Mouse (Mus musculus) heart, adult 2 months (tissue): Measurements from ENCODE around the gene Vamp1. TPM values are rescaled to one million over a fixed set of nuclear protein-coding genes. Genes with fewer than 3 reads are reported as not detected.

Source experiments
- DNase-seq, 2 experiments: peaks; one replicate each; pipeline ENCODE4 v3.0.0; 2021
- H3K27ac ChIP-seq: fragments of 200-600 bp; 2 replicates; pipeline ENCODE4 v1.8.1; 2022
- H3K27me3 ChIP-seq: fragments of 200-500 bp; 2 replicates; pipeline ENCODE4 v1.6.1; 2012; ENCODE audit warnings: mild to moderate bottlenecking, low read length, inconsistent platforms, mixed read lengths; ENCODE audit not compliant: control insufficient read depth, insufficient read depth
- H3K36me3 ChIP-seq: fragments of 200-500 bp; 2 replicates; pipeline ENCODE4 v1.6.1; 2012; ENCODE audit warnings: low read length, inconsistent platforms; ENCODE audit not compliant: control insufficient read depth, insufficient read depth
- H3K4me1 ChIP-seq: fragments of 200-500 bp; 2 replicates; pipeline ENCODE4 v1.6.1; 2011; ENCODE audit warnings: low read length; ENCODE audit not compliant: control insufficient read depth, insufficient read depth
- H3K4me3 ChIP-seq: fragments of 200-600 bp; 2 replicates; pipeline ENCODE4 v1.8.1; 2022
- H3K79me2 ChIP-seq: fragments of 200-500 bp; replicated peaks from 2 replicates; pipeline ENCODE4 v1.6.1; 2012; ENCODE audit warnings: mild to moderate bottlenecking, inconsistent platforms, low read length, moderate library complexity, mixed read lengths; ENCODE audit not compliant: control insufficient read depth, insufficient read depth
- H3K9ac ChIP-seq: fragments of 200-500 bp; 2 replicates; pipeline ENCODE4 v1.6.1; 2012; ENCODE audit warnings: low read depth, mild to moderate bottlenecking, control low read depth, inconsistent platforms, low read length, mixed read lengths
- CTCF ChIP-seq: fragments of 200-600 bp; IDR thresholded peaks from 2 replicates; pipeline ENCODE4 v1.8.1; 2022; ENCODE audit warnings: antibody characterized with exemption, mild to moderate bottlenecking, moderate library complexity
- EP300 ChIP-seq: fragments of 200-500 bp; IDR thresholded peaks from 2 replicates; pipeline ENCODE4 v1.6.1; 2011; ENCODE audit warnings: low read depth, low read length, control low read depth; ENCODE audit not compliant: insufficient read depth
- POLR2A ChIP-seq: fragments of 200-500 bp; IDR thresholded peaks from 2 replicates; pipeline ENCODE4 v1.6.1; 2011; ENCODE audit warnings: mild to moderate bottlenecking, low read depth, low read length, control low read depth; ENCODE audit not compliant: insufficient read depth
- WGBS: fragments of 180-500 bp; shearing (Covaris S2); methylation state at CpG from one replicate; pipeline ENCODE4 v1.1.7; 2018; 5-methylcytosine and 5-hydroxymethylcytosine counted together
- intact Hi-C: fragments of 180-260 bp; cut with DNase I; formaldehyde crosslinking; loops from one replicate; pipeline ENCODE4 v1.15.1; 2025
- polyA plus RNA-seq: library from polyadenylated mRNA; depleted of rRNA; stranded (reverse); fragments of >200 nt; gene quantifications from 2 replicates; pipeline ENCODE4 v1.2.3, GENCODE M21; 2012
- total RNA-seq, 2 experiments: library from RNA; stranded (reverse); gene quantifications; 2 replicates each; pipeline ENCODE4 v1.2.3; 2021

Vamp1 gene
- total and polyA plus RNA-seq, 3 experiments = 4.9 to 14.1 (median 5.3) TPM

DNA sequence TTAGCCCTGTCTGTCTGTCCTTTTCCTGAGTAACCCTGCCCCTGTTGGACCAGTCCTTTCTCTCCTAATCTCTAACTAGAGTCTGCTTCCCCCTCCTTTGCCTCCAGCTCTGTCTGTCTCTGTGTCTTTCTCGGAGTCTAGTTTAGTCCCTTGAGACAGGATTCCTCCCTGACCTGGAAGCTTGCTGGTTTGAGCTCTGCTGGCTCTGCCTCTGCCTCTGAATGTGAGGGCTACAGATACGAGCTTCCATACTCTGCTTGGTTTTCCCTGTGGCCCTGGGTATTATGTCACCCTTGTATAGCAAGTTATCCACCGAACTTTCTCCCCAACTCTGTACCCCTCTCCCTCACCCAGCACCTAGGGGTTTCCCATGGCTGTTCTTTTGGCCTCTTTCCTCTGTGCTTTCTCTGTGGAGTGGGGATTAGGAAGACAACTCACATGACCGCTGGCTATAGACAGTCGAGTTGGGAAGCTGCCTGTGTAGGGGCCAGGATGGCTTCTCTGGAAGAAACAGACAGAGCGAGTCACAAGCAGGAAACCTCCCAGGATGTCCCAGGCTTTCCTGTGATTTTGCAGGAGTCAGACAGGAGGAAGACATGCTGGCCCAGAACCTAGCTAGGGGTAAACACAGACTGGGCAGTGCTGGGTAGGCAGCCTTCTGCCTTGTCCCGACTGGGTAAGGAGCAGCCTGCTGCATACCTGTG lies 18.6 kb downstream of the Vamp1 start:
- Histone ChIP-seq H3K27ac (peak overlapping the region; percentile 62), H3K36me3 (no peaks in the 10 kb centered on the region; the same call in 1 of the 2 replicates), H3K79me2 (no peaks in the 10 kb centered on the region), H3K27me3 (no peaks in the 10 kb centered on the region), H3K4me1 (peaks cover 11% of the 10 kb centered on the region), H3K4me3 (no peak overlapping the region), H3K9ac (no peak overlapping the region)
- 23% methylated on average over 7 of the region's 7 CpGs for WGBS
- TF ChIP-seq POLR2A (0 out of 2 replicates have a peak, but pooled peaks have one; percentile 17), CTCF (no peak), EP300 (no peak)
- intact Hi-C loops = no loop called here
- DNase-seq = peak in 1 of 2 experiments; percentile 30

DNA sequence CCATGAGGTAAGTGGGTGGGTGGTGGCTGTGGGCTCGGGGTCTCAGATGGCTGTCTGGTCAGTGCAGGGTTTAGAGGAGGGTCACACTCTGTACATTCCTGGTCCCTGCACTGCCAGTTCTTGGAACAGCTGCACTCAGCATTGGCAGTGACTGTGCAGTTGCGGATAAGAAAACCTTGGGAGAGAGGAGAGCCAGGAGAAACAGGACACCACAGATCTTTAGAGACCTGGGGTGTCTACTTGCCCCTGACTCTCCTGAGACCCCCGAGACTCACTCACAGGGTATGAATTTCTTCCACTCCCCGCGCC lies 19.1 kb downstream of the Vamp1 start:
- 46% methylated on average over 5 of the region's 5 CpGs for WGBS
- intact Hi-C loops = no loop called here
- Histone ChIP-seq H3K4me1 (peaks cover 11% of the 10 kb centered on the region), H3K9ac (no peak overlapping the region), H3K27me3 (no peaks in the 10 kb centered on the region), H3K4me3 (no peak overlapping the region), H3K36me3 (no peaks in the 10 kb centered on the region; the same call in 1 of the 2 replicates), H3K79me2 (no peaks in the 10 kb centered on the region), H3K27ac (peak overlapping the region; percentile 62)
- TF ChIP-seq EP300 = no peak
- TF ChIP-seq CTCF = no peak
- no peak for TF ChIP-seq POLR2A
- DNase-seq = no peak

DNA sequence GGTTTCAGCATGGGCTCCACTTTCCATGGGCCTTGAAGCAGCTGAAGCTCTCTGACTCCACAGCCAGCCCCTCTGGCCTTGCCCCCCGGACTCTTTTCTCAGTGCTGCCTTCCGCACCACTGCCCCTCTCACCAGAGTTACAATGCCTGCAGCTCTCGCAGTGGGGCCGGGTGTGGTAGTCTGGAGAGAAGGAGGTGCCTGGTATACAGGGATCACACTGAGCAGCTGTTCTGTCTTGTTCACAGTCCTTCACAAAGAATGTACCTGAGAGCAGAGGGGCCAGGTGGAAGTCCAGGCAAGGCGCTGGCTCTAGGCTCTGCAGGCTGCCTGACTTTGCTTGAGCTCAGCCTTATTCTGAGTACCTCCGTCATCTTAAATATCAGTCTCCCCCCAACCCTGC lies 21.0 kb downstream of the Vamp1 start:
- H3K27ac ChIP-seq = no peak overlapping the region
- H3K4me1 ChIP-seq = peaks cover 11% of the 10 kb centered on the region
- 93% methylated on average over 6 of the region's 6 CpGs for WGBS
- no peaks in the 10 kb centered on the region for H3K27me3 ChIP-seq
- no peaks in the 10 kb centered on the region; the same call in 1 of the 2 replicates for H3K36me3 ChIP-seq
- TF ChIP-seq EP300 (no peak), POLR2A (no peak), CTCF (no peak)
- no peak for DNase-seq
- no peak overlapping the region for H3K4me3 ChIP-seq
- H3K79me2 ChIP-seq = no peaks in the 10 kb centered on the region
- intact Hi-C loops = no loop called here
- H3K9ac ChIP-seq = no peak overlapping the region

DNA sequence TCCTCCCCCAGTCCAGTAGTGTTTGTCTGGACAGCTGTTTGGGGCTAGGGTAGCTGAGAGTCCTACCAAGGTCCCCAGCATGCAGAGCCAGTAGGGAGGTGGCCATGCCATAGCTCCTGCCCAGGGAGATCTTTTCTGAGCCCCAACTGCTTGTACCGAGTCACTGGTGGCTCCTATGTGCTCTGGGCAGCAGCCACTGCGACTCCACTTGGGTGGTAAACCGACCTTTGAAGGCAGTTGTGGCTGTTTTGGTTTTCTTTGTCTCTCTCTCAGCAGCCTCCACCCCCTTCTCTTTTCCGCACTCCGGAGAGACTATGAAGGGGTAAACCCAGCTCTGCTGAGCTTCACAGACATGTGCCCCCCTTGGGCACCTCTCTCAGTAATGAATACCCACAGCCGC lies 21.4 kb downstream of the Vamp1 start, which contains the start of gene Cd27:
Gene Cd27 (minus strand): TSS at position 229 of the 400 bp plus-strand sequence.
- Histone ChIP-seq H3K4me3 (no peak within 1 kb of the TSS), H3K27ac (no peak within 1 kb of the TSS), H3K27me3 (no peaks in the 10 kb centered on the region), H3K36me3 (no peaks in the 10 kb centered on the region; the same call in 1 of the 2 replicates), H3K4me1 (peaks cover 11% of the 10 kb centered on the region), H3K9ac (no peak within 1 kb of the TSS), H3K79me2 (no peaks in the 10 kb centered on the region)
- intact Hi-C loops = no loop called here
- 71% methylated on average over 6 of the region's 6 CpGs for WGBS
- no peak for DNase-seq
- TF ChIP-seq POLR2A (no peak), EP300 (no peak), CTCF (no peak)

DNA sequence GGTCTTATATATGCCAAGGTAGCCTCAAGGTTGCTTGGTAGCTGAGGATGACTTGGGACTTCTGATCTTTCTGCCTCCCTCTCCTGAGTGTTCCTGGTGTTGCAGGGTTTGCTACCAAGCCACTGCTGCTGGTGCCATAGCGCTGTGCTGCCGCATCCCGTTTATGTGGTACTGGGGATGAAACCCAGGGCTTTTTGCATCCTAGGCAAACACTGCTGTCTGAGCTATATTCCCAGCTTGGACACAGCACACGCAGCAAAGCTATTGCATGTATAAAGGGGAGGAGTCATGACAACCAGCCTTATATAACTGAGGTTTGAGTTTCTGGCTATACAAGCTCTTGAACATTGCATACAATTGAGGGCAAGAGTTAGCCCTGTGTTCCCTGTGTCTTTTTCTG lies 22.1 kb downstream of the Vamp1 start:
- Histone ChIP-seq H3K4me1 (peaks cover 7% of the 10 kb centered on the region), H3K36me3 (no peaks in the 10 kb centered on the region), H3K79me2 (no peaks in the 10 kb centered on the region), H3K27ac (no peak overlapping the region), H3K27me3 (no peaks in the 10 kb centered on the region), H3K4me3 (no peak overlapping the region), H3K9ac (no peak overlapping the region)
- no peak for DNase-seq
- WGBS = 80% methylated on average over 4 of the region's 4 CpGs
- intact Hi-C loops = no loop called here
- no peak for TF ChIP-seq CTCF
- no peak for TF ChIP-seq EP300
- TF ChIP-seq POLR2A = no peak

DNA sequence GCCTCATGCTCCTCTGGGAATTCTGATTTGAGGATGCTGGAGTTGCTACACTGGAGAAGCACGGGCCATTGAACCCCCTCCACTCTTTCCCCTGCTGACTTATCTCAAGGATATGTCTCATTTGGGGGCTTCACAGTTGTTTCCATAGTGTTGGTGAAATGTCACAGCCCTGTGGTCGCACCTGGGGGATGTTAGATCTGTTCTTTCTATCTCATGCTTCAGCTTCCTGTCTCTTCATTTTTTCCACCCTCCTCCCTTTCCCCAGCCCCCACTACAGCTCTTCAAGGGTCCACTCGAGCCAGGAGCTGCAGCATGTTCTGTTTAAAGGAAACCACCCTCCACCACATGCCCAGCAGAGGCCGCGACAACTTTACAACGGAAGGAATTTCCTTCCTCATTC lies 23.0 kb downstream of the Vamp1 start:
- H3K9ac ChIP-seq = no peak overlapping the region
- intact Hi-C loops = no loop called here
- H3K36me3 ChIP-seq = no peaks in the 10 kb centered on the region
- peaks cover 7% of the 10 kb centered on the region for H3K4me1 ChIP-seq
- no peak for DNase-seq
- no peak overlapping the region for H3K4me3 ChIP-seq
- H3K79me2 ChIP-seq = no peaks in the 10 kb centered on the region
- no peak overlapping the region for H3K27ac ChIP-seq
- WGBS = 24% methylated on average over 6 of the region's 6 CpGs
- TF ChIP-seq EP300 = no peak
- no peaks in the 10 kb centered on the region for H3K27me3 ChIP-seq
